Comparison of ENCODE assay signal across 1 mouse cellular context in the genomic region with DNA sequence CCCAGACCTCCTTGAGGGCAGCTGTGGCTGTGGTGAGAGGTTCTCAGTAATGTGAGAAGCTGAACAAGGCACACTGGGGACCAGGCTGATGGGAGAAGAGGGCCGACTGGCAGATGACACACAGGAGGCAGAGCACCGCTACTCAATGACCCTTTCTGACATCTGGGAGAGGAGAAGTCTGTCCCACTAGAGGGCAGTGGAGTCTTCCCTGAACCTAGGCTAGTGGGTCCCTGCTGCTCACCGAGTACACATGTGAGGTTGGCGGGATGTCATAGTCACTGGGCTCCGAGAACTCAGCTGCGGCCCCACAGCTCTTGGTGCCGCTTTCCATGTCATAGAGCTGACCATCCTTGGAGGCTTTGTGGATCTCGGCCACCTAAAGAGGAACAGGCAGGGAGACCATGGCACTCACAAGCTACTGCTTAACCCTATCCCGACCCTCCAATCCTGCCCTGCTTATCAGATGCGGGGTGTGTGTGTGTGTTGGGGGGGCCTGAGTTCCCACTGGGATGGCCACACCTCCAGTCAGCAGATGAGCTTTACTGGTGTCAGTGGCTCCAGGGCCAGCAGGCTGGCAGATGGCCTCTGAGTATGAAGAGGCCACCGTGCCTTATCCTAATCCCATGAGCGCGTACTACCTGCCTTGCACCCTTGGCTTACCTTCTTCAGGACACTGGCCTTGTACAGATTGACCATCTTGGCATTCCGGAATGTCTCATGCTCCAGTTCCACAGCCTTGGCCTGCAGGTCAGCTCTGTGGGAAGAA.
TF ChIP-seq lines count a peak whose summit lies in the region.

No protein-coding gene starts in this region.

TF ChIP-seq in MEL, 35 proteins besides CTCF, POLR2A, EP300 and RAD21 (continued from another document):
- TF ChIP-seq ZC3H11A (IDR thresholded peaks at IDR 0.05; ENCODE audit: low read depth, low read length), result peak; percentile 52
- TF ChIP-seq SMC3 (IDR thresholded peaks at IDR 0.05; ENCODE audit: low read depth, low read length), result peak; percentile 66
- no peak for TF ChIP-seq HCFC1 (IDR thresholded peaks at IDR 0.05; ENCODE audit: low read depth, low read length)
- no peak for TF ChIP-seq NELFE (IDR thresholded peaks at IDR 0.05; ENCODE audit: low read depth, low read length)
- TF ChIP-seq USF2 (IDR thresholded peaks at IDR 0.05; ENCODE audit: borderline replicate concordance in 1 of 2, insufficient read depth in 1 of 2, low read depth in 1 of 2, low read length in 2 of 2), result no peak
- TF ChIP-seq POLR2AphosphoS2 (IDR thresholded peaks at IDR 0.05; ENCODE audit: low read length), result no peak
